Mouse (Mus musculus): ENCODE data around the gene Cpped1.
A peak's percentile ranks its signal among the peaks of the same experiment; 100 is the strongest.

The Cpped1 gene

GRCm38 (mm10) chr16:11833474-11833873 is 75.8 kb downstream of the Cpped1 start:
- no peak for DNase-seq

- DNase-seq, result no peak
Observed at GRCm38 (mm10) chr16:11828816-11829215, 80.4 kb downstream of the Cpped1 start.

GRCm38 (mm10) chr16:11824833-11825232 is 84.4 kb downstream of the Cpped1 start:
- no peak for DNase-seq

GRCm38 (mm10) chr16:11824385-11824784 is 84.9 kb downstream of the Cpped1 start:
- DNase-seq, result no peak

GRCm38 (mm10) chr16:11820791-11821190 is 88.5 kb downstream of the Cpped1 start:
- DNase-seq, result no peak

- peak; percentile 17 to 22 for DNase-seq
Observed at GRCm38 (mm10) chr16:11814935-11815650, 94.2 kb downstream of the Cpped1 start.

GRCm38 (mm10) chr16:11812119-11812518 is 97.1 kb downstream of the Cpped1 start:
- DNase-seq, result no peak

GRCm38 (mm10) chr16:11809615-11810014 is 99.6 kb downstream of the Cpped1 start:
- no peak for DNase-seq

GRCm38 (mm10) chr16:11801960-11802539 is 107.2 kb downstream of the Cpped1 start:
- DNase-seq, result no peak

- DNase-seq, result no peak
Observed at GRCm38 (mm10) chr16:11795758-11796460, 113.3 kb downstream of the Cpped1 start.

- no peak for DNase-seq
Observed at GRCm38 (mm10) chr16:11794628-11795027, 114.6 kb downstream of the Cpped1 start.

GRCm38 (mm10) chr16:11793391-11793790 is 115.9 kb downstream of the Cpped1 start:
- no peak for DNase-seq

- DNase-seq, result no peak
Observed at GRCm38 (mm10) chr16:11790476-11790875, 118.8 kb downstream of the Cpped1 start.

- no peak for DNase-seq
Observed at GRCm38 (mm10) chr16:11785806-11786205, 123.4 kb downstream of the Cpped1 start.

- no peak for DNase-seq
Observed at GRCm38 (mm10) chr16:11784354-11784753, 124.9 kb downstream of the Cpped1 start.

GRCm38 (mm10) chr16:11783337-11783736 is 125.9 kb downstream of the Cpped1 start:
- DNase-seq, result no peak

GRCm38 (mm10) chr16:11782082-11782481 is 127.2 kb downstream of the Cpped1 start:
- DNase-seq, result no peak

- DNase-seq, result no peak
Observed at GRCm38 (mm10) chr16:11778715-11779460, 130.4 kb downstream of the Cpped1 start.

- no peak for DNase-seq
Observed at GRCm38 (mm10) chr16:11778191-11778590, 131.1 kb downstream of the Cpped1 start.

- DNase-seq, result no peak
Observed at GRCm38 (mm10) chr16:11776528-11776927, 132.7 kb downstream of the Cpped1 start.

- no peak for DNase-seq
Observed at GRCm38 (mm10) chr16:11774321-11774720, 134.9 kb downstream of the Cpped1 start.

GRCm38 (mm10) chr16:11772318-11772717 is 136.9 kb downstream of the Cpped1 start:
- DNase-seq, result no peak

- DNase-seq, result no peak
Observed at GRCm38 (mm10) chr16:11757951-11758350, 151.3 kb downstream of the Cpped1 start.
